Mouse (Mus musculus): Measurements from ENCODE around the gene Flnc. TPM values are rescaled to one million over a fixed set of nuclear protein-coding genes. Genes with fewer than 3 reads are reported as not detected.

Gene Flnc
- polyA plus RNA-seq, 2 experiments = 0.14 to 0.23 TPM

GRCm38 (mm10) chr6:29399851-29400250, 33.2 kb upstream of the Flnc start:
- H3K4me2 ChIP-seq (ENCODE audit: low read depth) = no peak overlapping the region
- TF ChIP-seq EP300 (IDR thresholded peaks at IDR 0.05; ENCODE audit: low read depth) (no peak), CTCF (IDR thresholded peaks at IDR 0.05; ENCODE audit: low read depth) (no peak)
- no peaks in the 10 kb centered on the region for H3K9me3 ChIP-seq (ENCODE audit: control insufficient read depth, low read length)
- DNase-seq (ENCODE audit: low read depth in 3 of 3, low spot score in 3 of 3) (no peak), ATAC-seq (ENCODE audit: insufficient read depth) (no peak)
- H3K27ac ChIP-seq = no peak overlapping the region
- H3K4me3 ChIP-seq (ENCODE audit: insufficient read depth in 1 of 2, low read depth in 2 of 2, low read length in 2 of 2) = no peak overlapping the region
- no peak overlapping the region for H3K9ac ChIP-seq (replicated peaks)
- H3K4me1 ChIP-seq (replicated peaks; ENCODE audit: control insufficient read depth in 2 of 2, insufficient read depth in 2 of 2, low read length in 1 of 2) = no peaks in the 10 kb centered on the region; a peak in 1 of 4 replicates
- peaks cover 42% of the 10 kb centered on the region for H3K27me3 ChIP-seq (ENCODE audit: control insufficient read depth, insufficient read depth, low read length)
- 60% methylated on average over 4 of the region's 4 CpGs for WGBS (ENCODE audit: insufficient replicate concordance)
- H3K36me3 ChIP-seq (replicated peaks; ENCODE audit: control insufficient read depth, insufficient read depth, low read depth) = no peaks in the 10 kb centered on the region

- no peak overlapping the region for H3K4me2 ChIP-seq (ENCODE audit: low read depth)
- H3K9ac ChIP-seq (replicated peaks) = no peak overlapping the region
- H3K4me3 ChIP-seq (ENCODE audit: insufficient read depth in 1 of 2, low read depth in 2 of 2, low read length in 2 of 2) = no peak overlapping the region
- no peak overlapping the region for H3K27ac ChIP-seq
- no peak for TF ChIP-seq EP300 (IDR thresholded peaks at IDR 0.05; ENCODE audit: low read depth)
- TF ChIP-seq CTCF (IDR thresholded peaks at IDR 0.05; ENCODE audit: low read depth) = peak; percentile 21
- peaks cover 12% of the 10 kb centered on the region for H3K27me3 ChIP-seq (ENCODE audit: control insufficient read depth, insufficient read depth, low read length)
- no peaks in the 10 kb centered on the region for H3K4me1 ChIP-seq (replicated peaks; ENCODE audit: control insufficient read depth in 2 of 2, insufficient read depth in 2 of 2, low read length in 1 of 2)
- DNase-seq (ENCODE audit: low read depth in 3 of 3, low spot score in 3 of 3) (no peak), ATAC-seq (ENCODE audit: insufficient read depth) (no peak)
- no peaks in the 10 kb centered on the region for H3K9me3 ChIP-seq (ENCODE audit: control insufficient read depth, low read length)
- no peaks in the 10 kb centered on the region for H3K36me3 ChIP-seq (replicated peaks; ENCODE audit: control insufficient read depth, insufficient read depth, low read depth)
- 9% methylated on average over 34 of the region's 34 CpGs for WGBS (ENCODE audit: insufficient replicate concordance)
These were observed 30.2 kb upstream of the Flnc start for GRCm38 (mm10) chr6:29402693-29403342.

GRCm38 (mm10) chr6:29406412-29406811, 26.6 kb upstream of the Flnc start:
- TF ChIP-seq EP300 (IDR thresholded peaks at IDR 0.05; ENCODE audit: low read depth) = no peak
- TF ChIP-seq CTCF (IDR thresholded peaks at IDR 0.05; ENCODE audit: low read depth) = no peak
- WGBS (ENCODE audit: insufficient replicate concordance) = 68% methylated on average over 6 of the region's 6 CpGs
- DNase-seq (ENCODE audit: low read depth in 3 of 3, low spot score in 3 of 3) (no peak), ATAC-seq (ENCODE audit: insufficient read depth) (no peak)
- no peak overlapping the region for H3K27ac ChIP-seq
- H3K4me3 ChIP-seq (ENCODE audit: insufficient read depth in 1 of 2, low read depth in 2 of 2, low read length in 2 of 2) = no peak overlapping the region
- no peaks in the 10 kb centered on the region for H3K4me1 ChIP-seq (replicated peaks; ENCODE audit: control insufficient read depth in 2 of 2, insufficient read depth in 2 of 2, low read length in 1 of 2)
- H3K9ac ChIP-seq (replicated peaks) = no peak overlapping the region
- H3K9me3 ChIP-seq (ENCODE audit: control insufficient read depth, low read length) = no peaks in the 10 kb centered on the region
- no peaks in the 10 kb centered on the region for H3K36me3 ChIP-seq (replicated peaks; ENCODE audit: control insufficient read depth, insufficient read depth, low read depth)
- no peak overlapping the region for H3K4me2 ChIP-seq (ENCODE audit: low read depth)
- peaks cover 7% of the 10 kb centered on the region for H3K27me3 ChIP-seq (ENCODE audit: control insufficient read depth, insufficient read depth, low read length)

GRCm38 (mm10) chr6:29415446-29415845, 17.6 kb upstream of the Flnc start:
- WGBS (ENCODE audit: insufficient replicate concordance) = 53% methylated on average over 9 of the region's 9 CpGs
- DNase-seq (ENCODE audit: low read depth in 3 of 3, low spot score in 3 of 3) = no peak

GRCm38 (mm10) chr6:29420596-29420995, 12.5 kb upstream of the Flnc start:
- 24% methylated on average over 2 of the region's 2 CpGs for WGBS (ENCODE audit: insufficient replicate concordance)
- no peak overlapping the region for H3K4me3 ChIP-seq (ENCODE audit: insufficient read depth in 1 of 2, low read depth in 2 of 2, low read length in 2 of 2)
- H3K9ac ChIP-seq (replicated peaks) = no peak overlapping the region
- TF ChIP-seq EP300 (IDR thresholded peaks at IDR 0.05; ENCODE audit: low read depth) = no peak
- TF ChIP-seq CTCF (IDR thresholded peaks at IDR 0.05; ENCODE audit: low read depth) = no peak
- H3K27me3 ChIP-seq (ENCODE audit: control insufficient read depth, insufficient read depth, low read length) = no peaks in the 10 kb centered on the region; the same call in 1 of the 2 replicates
- no peaks in the 10 kb centered on the region for H3K36me3 ChIP-seq (replicated peaks; ENCODE audit: control insufficient read depth, insufficient read depth, low read depth)
- no peak overlapping the region for H3K4me2 ChIP-seq (ENCODE audit: low read depth)
- H3K9me3 ChIP-seq (ENCODE audit: control insufficient read depth, low read length) = no peaks in the 10 kb centered on the region
- no peaks in the 10 kb centered on the region for H3K4me1 ChIP-seq (replicated peaks; ENCODE audit: control insufficient read depth in 2 of 2, insufficient read depth in 2 of 2, low read length in 1 of 2)
- no peak for ATAC-seq (ENCODE audit: insufficient read depth)
- no peak overlapping the region for H3K27ac ChIP-seq
- DNase-seq (ENCODE audit: low read depth in 3 of 3, low spot score in 3 of 3) = no peak

More at GRCm38 (mm10) chr6:29415446-29415845, 17.6 kb upstream of the Flnc start:
- Histone ChIP-seq H3K4me3 (ENCODE audit: insufficient read depth in 1 of 2, low read depth in 2 of 2, low read length in 2 of 2) (no peak overlapping the region), H3K27ac (no peak overlapping the region), H3K9me3 (ENCODE audit: control insufficient read depth, low read length) (no peaks in the 10 kb centered on the region), H3K4me1 (replicated peaks; ENCODE audit: control insufficient read depth in 2 of 2, insufficient read depth in 2 of 2, low read length in 1 of 2) (no peaks in the 10 kb centered on the region), H3K27me3 (ENCODE audit: control insufficient read depth, insufficient read depth, low read length) (no peaks in the 10 kb centered on the region), H3K9ac (replicated peaks) (no peak overlapping the region), H3K36me3 (replicated peaks; ENCODE audit: control insufficient read depth, insufficient read depth, low read depth) (no peaks in the 10 kb centered on the region), H3K4me2 (ENCODE audit: low read depth) (no peak overlapping the region)
- no peak for ATAC-seq (ENCODE audit: insufficient read depth)
- TF ChIP-seq EP300 (IDR thresholded peaks at IDR 0.05; ENCODE audit: low read depth) (no peak), CTCF (IDR thresholded peaks at IDR 0.05; ENCODE audit: low read depth) (no peak)
